Mouse (Mus musculus) C2C12 (cell line): ENCODE data around the gene Syde1. TPM values are rescaled to one million over a fixed set of nuclear protein-coding genes. Genes with fewer than 3 reads are reported as not detected.

Experiments
- H3K27me3 ChIP-seq: one replicate; pipeline ENCODE4 v1.6.1; 2011; ENCODE audit not compliant: control insufficient read depth, insufficient read depth, insufficient read length
- H3K36me3 ChIP-seq: one replicate; pipeline ENCODE4 v1.6.1; 2011; ENCODE audit not compliant: control insufficient read depth, insufficient read depth
- H3K4me3 ChIP-seq: one replicate; pipeline ENCODE4 v1.5.1; 2011; ENCODE audit warnings: mild to moderate bottlenecking, control low read depth; ENCODE audit not compliant: poor library complexity, insufficient read depth, severe bottlenecking
- H3K79me2 ChIP-seq: one replicate; pipeline ENCODE4 v1.6.1; 2011; ENCODE audit not compliant: control insufficient read depth, insufficient read depth
- H3K79me3 ChIP-seq: one replicate; pipeline ENCODE4 v1.6.1; 2011; ENCODE audit warnings: low read depth, control low read depth
- H3ac ChIP-seq: one replicate; pipeline ENCODE3; 2011; ENCODE audit warnings: low read depth; ENCODE audit not compliant: control insufficient read depth, insufficient read length
- CEBPB ChIP-seq: IDR thresholded peaks from one replicate; pipeline ENCODE4 v1.6.1; 2011; ENCODE audit warnings: low read depth, mild to moderate bottlenecking, control low read depth, moderate library complexity
- CTCF ChIP-seq: IDR thresholded peaks from one replicate; pipeline ENCODE4 v1.5.1; 2011; ENCODE audit not compliant: control insufficient read depth, insufficient read depth, insufficient read length
- FOSL1 ChIP-seq: IDR thresholded peaks from one replicate; pipeline ENCODE4 v1.8.0; 2011; ENCODE audit warnings: mild to moderate bottlenecking, low read length; ENCODE audit not compliant: poor library complexity, insufficient read depth, severe bottlenecking
- MAX ChIP-seq: IDR thresholded peaks from one replicate; pipeline ENCODE4 v1.6.1; 2011; ENCODE audit warnings: mild to moderate bottlenecking, control low read depth
- MYOD1 ChIP-seq: IDR thresholded peaks from one replicate; pipeline ENCODE4 v1.6.1; 2011; ENCODE audit warnings: low read depth; ENCODE audit not compliant: control insufficient read depth, insufficient read length
- MYOG ChIP-seq: IDR thresholded peaks from one replicate; pipeline ENCODE4 v1.6.1; 2011; ENCODE audit not compliant: control insufficient read depth, insufficient read length; ENCODE audit errors: extremely low read depth
- USF1 ChIP-seq: IDR thresholded peaks from one replicate; pipeline ENCODE4 v1.6.1; 2011; ENCODE audit warnings: low read depth, mild to moderate bottlenecking, control low read depth, moderate library complexity
- polyA plus RNA-seq: library from polyadenylated mRNA; unstranded; fragments of >200 nt; fragmentation: generic; extraction: Trizol; gene quantifications from one replicate; pipeline ENCODE4 v1.2.1, GENCODE M21; 2012; ENCODE audit warnings: missing spikeins

Gene Syde1
- polyA plus RNA-seq, 1 experiment: 37.2 TPM

DNA sequence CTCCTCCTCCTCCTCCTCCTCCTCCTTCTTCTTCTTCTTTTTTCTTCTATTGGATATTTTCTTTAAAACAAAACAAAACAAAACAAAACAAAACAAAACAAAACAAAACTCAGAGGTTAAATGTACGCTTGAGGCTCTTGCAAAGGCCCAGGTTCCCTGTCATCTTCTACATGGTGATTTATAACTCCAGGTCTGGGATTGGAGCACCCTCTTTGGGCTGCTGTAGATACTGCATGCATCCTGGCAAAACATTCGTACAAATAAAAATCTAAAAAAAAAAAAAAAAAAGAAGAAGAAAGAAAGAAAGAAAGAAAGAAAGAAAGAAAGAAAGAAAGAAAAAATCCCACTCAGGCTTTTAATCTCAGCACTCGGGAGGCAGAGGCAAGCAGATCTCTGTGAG, 13.3 kb upstream of the Syde1 start:
- TF ChIP-seq CTCF: peak; percentile 21
- TF ChIP-seq MYOG: no peak
- Histone ChIP-seq H3K27me3 (no peaks in the 10 kb centered on the region), H3K79me2 (no peaks in the 10 kb centered on the region), H3K79me3 (no peaks in the 10 kb centered on the region), H3ac (no peak overlapping the region), H3K4me3 (no peak overlapping the region), H3K36me3 (no peaks in the 10 kb centered on the region)

DNA sequence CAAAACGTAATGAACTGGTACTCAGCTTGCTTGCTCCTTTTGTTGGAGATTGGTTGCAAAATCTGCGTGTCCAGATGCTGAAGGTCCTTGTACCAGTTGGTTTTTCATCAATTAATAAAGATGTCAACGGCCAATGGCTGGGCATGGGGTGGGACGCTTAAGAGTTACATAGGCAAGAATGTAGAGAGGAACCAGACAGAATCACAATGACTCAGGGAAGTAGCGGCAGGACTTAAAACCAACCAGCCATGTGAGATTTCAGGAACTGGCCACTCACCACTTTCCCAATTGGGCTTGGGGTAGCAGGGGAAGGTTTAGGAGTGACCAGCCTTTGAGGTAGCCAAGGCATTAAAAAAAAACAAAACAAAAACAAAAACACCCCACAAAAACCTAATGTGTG, 8.1 kb upstream of the Syde1 start:
- H3K4me3 ChIP-seq: no peak overlapping the region
- TF ChIP-seq MYOG (no peak), CTCF (no peak), MAX (no peak), USF1 (no peak), MYOD1 (no peak), CEBPB (no peak), FOSL1 (no peak)
- H3K27me3 ChIP-seq: no peaks in the 10 kb centered on the region
- H3K79me2 ChIP-seq: no peaks in the 10 kb centered on the region
- H3ac ChIP-seq: no peak overlapping the region
- no peaks in the 10 kb centered on the region for H3K79me3 ChIP-seq
- no peaks in the 10 kb centered on the region for H3K36me3 ChIP-seq

DNA sequence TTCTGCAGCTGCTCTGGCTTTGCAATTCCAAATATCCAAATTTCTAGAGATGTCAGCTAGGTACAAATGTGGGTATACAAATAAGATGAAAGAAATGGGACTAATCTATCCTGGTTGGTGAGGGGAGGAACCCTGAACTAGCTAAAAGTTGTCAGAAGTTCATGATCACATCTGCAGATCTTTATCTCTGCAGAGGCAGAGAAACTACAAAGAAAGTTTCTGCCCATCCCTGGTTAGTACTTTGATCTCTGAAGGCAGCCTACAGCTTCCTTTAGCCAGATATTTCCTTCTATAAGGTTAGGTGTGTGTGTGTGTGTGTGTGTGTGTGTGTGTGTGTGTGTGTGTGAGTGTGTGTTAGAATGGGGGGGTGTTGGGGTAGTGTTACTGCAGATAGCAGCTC, 2.8 kb upstream of the Syde1 start:
- no peak overlapping the region for H3K4me3 ChIP-seq
- no peaks in the 10 kb centered on the region for H3K27me3 ChIP-seq
- peaks cover 1% of the 10 kb centered on the region for H3K36me3 ChIP-seq
- no peak overlapping the region for H3ac ChIP-seq
- TF ChIP-seq MYOG: no peak
- no peak for TF ChIP-seq MAX
- TF ChIP-seq MYOD1: no peak
- TF ChIP-seq FOSL1: no peak
- no peak for TF ChIP-seq CEBPB
- no peak for TF ChIP-seq USF1
- H3K79me2 ChIP-seq: peaks cover 22% of the 10 kb centered on the region
- H3K79me3 ChIP-seq: peaks cover 16% of the 10 kb centered on the region

DNA sequence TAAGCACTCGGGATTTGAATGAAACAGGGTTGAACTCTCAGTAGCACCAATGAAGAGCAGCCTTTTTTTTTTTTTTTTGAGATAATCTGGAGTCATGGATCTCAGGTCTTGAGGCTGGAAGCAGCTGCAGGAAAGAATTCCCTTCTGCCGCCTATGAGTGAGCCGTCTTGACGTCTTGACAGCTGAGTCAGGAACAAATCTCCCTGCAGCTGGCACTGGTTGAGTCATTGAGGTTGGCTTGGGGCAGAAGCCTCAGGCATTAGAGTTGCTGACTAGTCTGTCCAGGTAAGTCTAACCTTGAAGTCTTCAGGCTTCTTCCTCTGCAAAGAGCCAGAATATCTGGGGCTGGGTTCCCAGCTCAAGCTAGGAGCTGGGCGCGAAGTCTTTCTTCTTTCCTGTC, 2.4 kb upstream of the Syde1 start:
- peaks cover 16% of the 10 kb centered on the region for H3K79me3 ChIP-seq
- peaks cover 6% of the 10 kb centered on the region for H3K36me3 ChIP-seq
- no peak overlapping the region for H3K4me3 ChIP-seq
- H3K27me3 ChIP-seq: no peaks in the 10 kb centered on the region
- peaks cover 26% of the 10 kb centered on the region for H3K79me2 ChIP-seq
- no peak for TF ChIP-seq MAX
- peak; percentile 87 for TF ChIP-seq MYOD1
- H3ac ChIP-seq: no peak overlapping the region

DNA sequence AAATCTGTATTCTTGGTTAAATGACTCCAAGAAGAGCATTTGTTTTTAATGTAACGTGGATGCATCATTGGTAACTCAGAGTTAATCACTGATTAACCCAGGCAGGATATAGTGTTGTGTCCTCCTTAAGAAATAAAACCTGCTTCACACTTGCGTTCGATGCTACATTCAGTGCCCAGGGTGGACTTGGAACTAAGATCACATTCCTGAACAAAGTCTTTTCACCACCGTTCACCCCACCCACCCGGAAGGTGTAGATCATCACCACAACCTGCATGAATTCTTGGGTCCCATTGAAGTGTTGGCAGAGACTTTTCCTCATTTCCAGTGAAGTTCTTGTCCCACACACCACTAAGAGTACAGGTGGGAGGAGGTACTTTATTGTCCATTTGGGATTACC, 2.0 kb upstream of the Syde1 start:
- peaks cover 30% of the 10 kb centered on the region for H3K79me2 ChIP-seq
- peaks cover 10% of the 10 kb centered on the region for H3K36me3 ChIP-seq
- no peak overlapping the region for H3ac ChIP-seq
- no peaks in the 10 kb centered on the region for H3K27me3 ChIP-seq
- no peak overlapping the region for H3K4me3 ChIP-seq
- TF ChIP-seq MYOG: no peak
- no peak for TF ChIP-seq CTCF
- TF ChIP-seq FOSL1: no peak
- no peak for TF ChIP-seq MYOD1
- peaks cover 17% of the 10 kb centered on the region for H3K79me3 ChIP-seq

DNA sequence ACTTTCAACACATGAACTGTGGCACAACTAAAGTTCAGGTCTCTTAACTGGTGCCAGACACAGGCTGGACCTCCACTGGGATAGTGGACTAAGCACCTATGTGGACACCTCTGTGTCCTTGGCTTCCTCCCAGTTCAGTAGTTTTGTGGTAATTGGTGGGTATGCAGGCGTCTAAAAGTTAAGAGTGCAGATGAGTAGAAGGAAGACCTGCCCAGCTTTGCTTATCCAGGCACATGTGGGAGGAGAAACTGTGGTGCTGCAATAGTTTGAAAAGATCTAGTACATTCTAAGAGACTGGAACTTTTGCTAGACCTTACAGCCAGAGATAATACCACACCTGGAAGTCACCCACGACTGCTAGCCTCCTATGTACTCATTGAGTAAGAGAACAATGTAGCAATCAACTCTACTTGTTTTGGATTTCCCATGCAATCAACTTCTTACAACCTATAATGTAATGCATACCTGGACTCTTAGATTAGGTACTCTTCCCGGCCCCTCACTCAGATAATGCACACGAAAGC, 1.2 kb upstream of the Syde1 start:
- Histone ChIP-seq H3K79me3 (peaks cover 17% of the 10 kb centered on the region), H3K4me3 (no peak overlapping the region), H3K79me2 (peaks cover 33% of the 10 kb centered on the region), H3K27me3 (no peaks in the 10 kb centered on the region), H3ac (no peak overlapping the region), H3K36me3 (peaks cover 18% of the 10 kb centered on the region)
- no peak for TF ChIP-seq CEBPB
- TF ChIP-seq MYOG: no peak
- no peak for TF ChIP-seq CTCF
- no peak for TF ChIP-seq MYOD1
- no peak for TF ChIP-seq MAX
- TF ChIP-seq USF1: no peak
- TF ChIP-seq FOSL1: no peak
